Mouse (Mus musculus): ENCODE data around the gene Igf2bp2. TPM values are rescaled to one million over a fixed set of nuclear protein-coding genes. Genes with fewer than 3 reads are reported as not detected.

Gene Igf2bp2
- total RNA-seq, 1 experiment = 24.3 TPM

GRCm38 (mm10) chr16:22095751-22096150 lies 67.3 kb downstream of the Igf2bp2 start:
- Histone ChIP-seq H3K4me1 (ENCODE audit: control insufficient read depth in 2 of 2, insufficient read depth in 2 of 2, low read length in 2 of 2, poor library complexity in 1 of 2) (peaks cover 5 to 19% of the 10 kb centered on the region in 2 experiments; a peak in 3 of 4 replicates), H3K27ac (ENCODE audit: insufficient read depth, low read depth, low read length, poor library complexity, severe bottlenecking) (no peak overlapping the region), H3K9me3 (ENCODE audit: control insufficient read depth, insufficient read depth, low read depth, low read length) (no peaks in the 10 kb centered on the region), H3K36me3 (ENCODE audit: control insufficient read depth, insufficient read depth, low read length, poor library complexity, severe bottlenecking) (no peaks in the 10 kb centered on the region), H3K9ac (ENCODE audit: insufficient read depth, low read depth, low read length, poor library complexity, severe bottlenecking) (no peak overlapping the region), H3K4me3 (ENCODE audit: insufficient read depth in 1 of 2, low read depth in 1 of 2, low read length in 2 of 2, poor library complexity in 1 of 2, severe bottlenecking in 1 of 2) (no peak overlapping the region)
- no peak for TF ChIP-seq CHD2 (IDR thresholded peaks at IDR 0.05; ENCODE audit: low read depth, low read length)
- no peak for TF ChIP-seq MAFK (IDR thresholded peaks at IDR 0.05; ENCODE audit: insufficient read depth, low read depth, low read length)
- no peak for TF ChIP-seq ZNF384 (IDR thresholded peaks at IDR 0.05; ENCODE audit: low read depth, low read length)
- TF ChIP-seq ZC3H11A (IDR thresholded peaks at IDR 0.05; ENCODE audit: borderline replicate concordance, low read depth, low read length) = no peak
- no peak for TF ChIP-seq HCFC1 (IDR thresholded peaks at IDR 0.05; ENCODE audit: borderline replicate concordance, insufficient read depth, low read length)
- DNase-seq (ENCODE audit: low read depth, low spot score) = no peak
- in situ Hi-C loops (cut with MboI; ENCODE audit: low sequenced_read_pairs in 2 of 2, unreplicated experiment in 2 of 2) = no loop called here

- Histone ChIP-seq H3K4me1 (ENCODE audit: control insufficient read depth in 2 of 2, insufficient read depth in 2 of 2, low read length in 2 of 2, poor library complexity in 1 of 2) (peaks cover 4 to 13% of the 10 kb centered on the region in 2 experiments; a peak in 2 of 4 replicates), H3K36me3 (ENCODE audit: control insufficient read depth, insufficient read depth, low read length, poor library complexity, severe bottlenecking) (0 out of 2 replicates have a peak, but pooled peaks cover 2% of the 10 kb centered on the region), H3K4me3 (ENCODE audit: insufficient read depth in 1 of 2, low read depth in 1 of 2, low read length in 2 of 2, poor library complexity in 1 of 2, severe bottlenecking in 1 of 2) (no peak overlapping the region), H3K27ac (ENCODE audit: insufficient read depth, low read depth, low read length, poor library complexity, severe bottlenecking) (no peak overlapping the region), H3K9me3 (ENCODE audit: control insufficient read depth, insufficient read depth, low read depth, low read length) (no peaks in the 10 kb centered on the region), H3K9ac (ENCODE audit: insufficient read depth, low read depth, low read length, poor library complexity, severe bottlenecking) (no peak overlapping the region)
- in situ Hi-C loops (cut with MboI; ENCODE audit: low sequenced_read_pairs in 2 of 2, unreplicated experiment in 2 of 2) = no loop called here
- no peak for DNase-seq (ENCODE audit: low read depth, low spot score)
- TF ChIP-seq MAFK (IDR thresholded peaks at IDR 0.05; ENCODE audit: insufficient read depth, low read depth, low read length) (peak; percentile 72), HCFC1 (IDR thresholded peaks at IDR 0.05; ENCODE audit: borderline replicate concordance, insufficient read depth, low read length) (no peak), ZNF384 (IDR thresholded peaks at IDR 0.05; ENCODE audit: low read depth, low read length) (no peak), CHD2 (IDR thresholded peaks at IDR 0.05; ENCODE audit: low read depth, low read length) (no peak), ZC3H11A (IDR thresholded peaks at IDR 0.05; ENCODE audit: borderline replicate concordance, low read depth, low read length) (no peak)
These were observed 71.8 kb downstream of the Igf2bp2 start for GRCm38 (mm10) chr16:22091255-22091783.

GRCm38 (mm10) chr16:22085411-22085810 lies 77.7 kb downstream of the Igf2bp2 start:
- no peak for DNase-seq (ENCODE audit: low read depth, low spot score)

GRCm38 (mm10) chr16:22080125-22080710 lies 82.9 kb downstream of the Igf2bp2 start:
- no peak for DNase-seq (ENCODE audit: low read depth, low spot score)
- peaks cover 19% of the 10 kb centered on the region for H3K36me3 ChIP-seq (ENCODE audit: control insufficient read depth, insufficient read depth, low read length, poor library complexity, severe bottlenecking)
- H3K4me1 ChIP-seq (ENCODE audit: control insufficient read depth in 2 of 2, insufficient read depth in 2 of 2, low read length in 2 of 2, poor library complexity in 1 of 2) = peaks cover 4 to 12% of the 10 kb centered on the region in 2 experiments; a peak in 3 of 4 replicates
- no peak overlapping the region for H3K4me3 ChIP-seq (ENCODE audit: insufficient read depth in 1 of 2, low read depth in 1 of 2, low read length in 2 of 2, poor library complexity in 1 of 2, severe bottlenecking in 1 of 2)
- in situ Hi-C loops (cut with MboI; ENCODE audit: low sequenced_read_pairs in 2 of 2, unreplicated experiment in 2 of 2) = no loop called here
- H3K27ac ChIP-seq (ENCODE audit: insufficient read depth, low read depth, low read length, poor library complexity, severe bottlenecking) = no peak overlapping the region
- no peak for TF ChIP-seq CHD2 (IDR thresholded peaks at IDR 0.05; ENCODE audit: low read depth, low read length)
- TF ChIP-seq HCFC1 (IDR thresholded peaks at IDR 0.05; ENCODE audit: borderline replicate concordance, insufficient read depth, low read length) = no peak
- no peak for TF ChIP-seq ZC3H11A (IDR thresholded peaks at IDR 0.05; ENCODE audit: borderline replicate concordance, low read depth, low read length)
- no peak for TF ChIP-seq MAFK (IDR thresholded peaks at IDR 0.05; ENCODE audit: insufficient read depth, low read depth, low read length)
- no peak for TF ChIP-seq ZNF384 (IDR thresholded peaks at IDR 0.05; ENCODE audit: low read depth, low read length)
- no peaks in the 10 kb centered on the region for H3K9me3 ChIP-seq (ENCODE audit: control insufficient read depth, insufficient read depth, low read depth, low read length)
- no peak overlapping the region for H3K9ac ChIP-seq (ENCODE audit: insufficient read depth, low read depth, low read length, poor library complexity, severe bottlenecking)

More at GRCm38 (mm10) chr16:22085411-22085810, 77.7 kb downstream of the Igf2bp2 start:
- TF ChIP-seq CHD2 (IDR thresholded peaks at IDR 0.05; ENCODE audit: low read depth, low read length) (no peak), ZNF384 (IDR thresholded peaks at IDR 0.05; ENCODE audit: low read depth, low read length) (no peak), MAFK (IDR thresholded peaks at IDR 0.05; ENCODE audit: insufficient read depth, low read depth, low read length) (no peak), ZC3H11A (IDR thresholded peaks at IDR 0.05; ENCODE audit: borderline replicate concordance, low read depth, low read length) (no peak), HCFC1 (IDR thresholded peaks at IDR 0.05; ENCODE audit: borderline replicate concordance, insufficient read depth, low read length) (no peak)
- H3K27ac ChIP-seq (ENCODE audit: insufficient read depth, low read depth, low read length, poor library complexity, severe bottlenecking) = no peak overlapping the region
- H3K36me3 ChIP-seq (ENCODE audit: control insufficient read depth, insufficient read depth, low read length, poor library complexity, severe bottlenecking) = peaks cover 8% of the 10 kb centered on the region
- in situ Hi-C loops (cut with MboI; ENCODE audit: low sequenced_read_pairs in 2 of 2, unreplicated experiment in 2 of 2) = no loop called here
- no peak overlapping the region for H3K4me3 ChIP-seq (ENCODE audit: insufficient read depth in 1 of 2, low read depth in 1 of 2, low read length in 2 of 2, poor library complexity in 1 of 2, severe bottlenecking in 1 of 2)
- no peak overlapping the region for H3K9ac ChIP-seq (ENCODE audit: insufficient read depth, low read depth, low read length, poor library complexity, severe bottlenecking)
- H3K4me1 ChIP-seq (ENCODE audit: control insufficient read depth in 2 of 2, insufficient read depth in 2 of 2, low read length in 2 of 2, poor library complexity in 1 of 2) = peaks cover 0 to 4% of the 10 kb centered on the region in 2 experiments; a peak in 1 of 4 replicates
- no peaks in the 10 kb centered on the region for H3K9me3 ChIP-seq (ENCODE audit: control insufficient read depth, insufficient read depth, low read depth, low read length)
